Mouse (Mus musculus): ENCODE measurements around the gene Fsd1.

- no peak for TF ChIP-seq POLR2A (IDR thresholded peaks at IDR 0.05; ENCODE audit: borderline replicate concordance, control insufficient read depth, low read depth, low read length)
- no peak for TF ChIP-seq CTCF (IDR thresholded peaks at IDR 0.05; ENCODE audit: control insufficient read depth, insufficient read depth, low read length)
These were observed 26.2 kb upstream of the Fsd1 start for GRCm38 (mm10) chr17:55959946-55960740.

All from bone marrow, adult 2 months (tissue).